Mouse (Mus musculus) cortical plate, adult 2 months (tissue): Measurements from ENCODE around the gene Tsnax. TPM values are rescaled to one million over a fixed set of nuclear protein-coding genes. Genes with fewer than 3 reads are reported as not detected.

Experiments used
- H3K27ac ChIP-seq: fragments of 200-500 bp; 2 replicates; pipeline ENCODE4 v1.5.1; 2012; ENCODE audit warnings: low read length, control low read depth, inconsistent platforms; ENCODE audit not compliant: insufficient read depth
- H3K4me1 ChIP-seq: fragments of 200-500 bp; 2 replicates; pipeline ENCODE4 v1.6.1; 2011; ENCODE audit warnings: low read length; ENCODE audit not compliant: control insufficient read depth, insufficient read depth
- H3K4me3 ChIP-seq: fragments of 200-500 bp; 2 replicates; pipeline ENCODE4 v1.5.1; 2011; ENCODE audit warnings: mild to moderate bottlenecking, low read length, control low read depth; ENCODE audit not compliant: insufficient read depth
- CTCF ChIP-seq: fragments of 200-500 bp; IDR thresholded peaks from 2 replicates; pipeline ENCODE4 v1.5.1; 2011; ENCODE audit warnings: mild to moderate bottlenecking, control low read depth, low read length; ENCODE audit not compliant: insufficient read depth; ENCODE audit errors: extremely low read depth
- POLR2A ChIP-seq: fragments of 200-500 bp; IDR thresholded peaks from 2 replicates; pipeline ENCODE4 v1.6.1; 2011; ENCODE audit warnings: mild to moderate bottlenecking, low read length, control low read depth; ENCODE audit not compliant: insufficient read depth; ENCODE audit errors: extremely low read depth
- polyA plus RNA-seq: library from polyadenylated mRNA; depleted of rRNA; stranded (reverse); fragments of >200 nt; gene quantifications from 2 replicates; pipeline ENCODE4 v1.2.3, GENCODE M21; 2012

The Tsnax gene
- polyA plus RNA-seq, 1 experiment = 220 TPM

DNA sequence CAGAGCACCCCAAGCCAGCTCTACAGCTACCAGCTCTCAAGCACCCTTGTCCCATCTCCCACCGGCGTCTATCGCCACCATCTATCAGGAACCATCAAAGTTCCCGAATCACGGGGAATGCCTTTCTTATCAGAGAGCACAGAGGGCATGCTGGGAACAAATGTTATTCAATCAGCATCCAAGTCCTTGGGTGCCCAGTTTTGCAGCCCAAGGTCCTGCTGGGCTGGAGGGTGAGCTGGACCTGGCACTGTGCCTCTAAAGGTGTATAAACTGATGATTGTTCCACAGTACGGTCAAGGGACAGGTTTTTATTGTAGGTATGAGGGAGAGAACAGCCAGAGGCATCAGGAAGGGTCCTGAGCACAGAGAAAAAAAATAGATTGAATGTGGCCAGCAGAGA, 52.8 kb downstream of the Tsnax start:
- no peak overlapping the region for H3K27ac ChIP-seq
- TF ChIP-seq CTCF (no peak), POLR2A (no peak)
- peaks cover 1% of the 10 kb centered on the region for H3K4me1 ChIP-seq
- no peak overlapping the region for H3K4me3 ChIP-seq

DNA sequence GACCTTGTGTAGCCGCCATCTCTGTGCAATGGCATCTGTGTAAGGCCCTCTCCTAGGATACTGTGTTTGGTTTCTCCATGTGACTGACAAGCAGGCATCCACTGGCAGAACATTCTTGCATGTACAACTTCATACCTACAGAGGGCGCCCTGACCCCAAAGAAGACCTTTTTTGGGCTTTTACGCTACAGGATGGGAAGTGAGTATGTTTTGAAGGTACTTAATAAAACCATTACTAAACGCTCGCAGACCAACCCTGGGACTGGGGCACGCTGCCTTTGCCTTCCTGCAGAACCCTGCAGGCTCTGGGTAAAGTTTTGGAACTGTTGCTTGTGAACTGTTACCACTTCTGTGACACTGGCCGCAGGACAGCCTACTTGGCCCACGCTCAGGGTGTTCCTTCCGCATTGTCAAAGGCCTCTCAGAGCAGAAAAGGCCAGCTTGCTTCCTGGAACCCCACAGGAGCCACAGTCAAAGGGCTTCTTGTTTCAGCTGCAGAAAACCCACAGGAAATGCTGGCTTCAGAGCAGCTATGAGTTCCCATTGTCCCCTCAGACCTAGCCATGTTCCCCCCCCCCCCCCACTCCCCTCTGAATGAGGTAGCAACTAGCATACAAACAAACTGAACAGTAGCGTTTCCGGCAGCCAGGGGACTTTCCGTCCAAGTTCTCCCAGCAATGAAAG, 54.3 kb downstream of the Tsnax start:
- Histone ChIP-seq H3K4me3 (no peak overlapping the region), H3K27ac (peak overlapping the region; percentile 89), H3K4me1 (peaks cover 1% of the 10 kb centered on the region)
- peak; percentile 75 for TF ChIP-seq CTCF
- TF ChIP-seq POLR2A = no peak

DNA sequence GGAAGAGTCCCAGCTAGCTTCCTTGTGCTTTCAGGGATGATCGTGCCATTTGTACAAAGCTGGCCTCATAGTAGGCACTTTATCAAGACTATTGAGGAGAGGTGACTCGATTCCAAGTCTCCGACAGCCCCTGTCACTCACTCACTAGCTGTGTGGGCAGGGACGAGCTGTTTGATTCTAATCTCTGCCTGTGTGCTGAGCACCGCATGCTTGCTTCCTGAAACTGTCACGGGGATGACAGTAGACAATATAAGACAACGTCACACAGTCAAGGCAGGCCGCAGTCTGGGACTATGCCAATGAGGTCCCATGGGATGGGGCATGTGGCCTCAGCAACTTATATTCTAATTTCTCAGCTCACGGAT, 54.8 kb downstream of the Tsnax start:
- Histone ChIP-seq H3K4me3 (no peak overlapping the region), H3K27ac (peak overlapping the region; percentile 89), H3K4me1 (peaks cover 1% of the 10 kb centered on the region)
- no peak for TF ChIP-seq POLR2A
- TF ChIP-seq CTCF = no peak

DNA sequence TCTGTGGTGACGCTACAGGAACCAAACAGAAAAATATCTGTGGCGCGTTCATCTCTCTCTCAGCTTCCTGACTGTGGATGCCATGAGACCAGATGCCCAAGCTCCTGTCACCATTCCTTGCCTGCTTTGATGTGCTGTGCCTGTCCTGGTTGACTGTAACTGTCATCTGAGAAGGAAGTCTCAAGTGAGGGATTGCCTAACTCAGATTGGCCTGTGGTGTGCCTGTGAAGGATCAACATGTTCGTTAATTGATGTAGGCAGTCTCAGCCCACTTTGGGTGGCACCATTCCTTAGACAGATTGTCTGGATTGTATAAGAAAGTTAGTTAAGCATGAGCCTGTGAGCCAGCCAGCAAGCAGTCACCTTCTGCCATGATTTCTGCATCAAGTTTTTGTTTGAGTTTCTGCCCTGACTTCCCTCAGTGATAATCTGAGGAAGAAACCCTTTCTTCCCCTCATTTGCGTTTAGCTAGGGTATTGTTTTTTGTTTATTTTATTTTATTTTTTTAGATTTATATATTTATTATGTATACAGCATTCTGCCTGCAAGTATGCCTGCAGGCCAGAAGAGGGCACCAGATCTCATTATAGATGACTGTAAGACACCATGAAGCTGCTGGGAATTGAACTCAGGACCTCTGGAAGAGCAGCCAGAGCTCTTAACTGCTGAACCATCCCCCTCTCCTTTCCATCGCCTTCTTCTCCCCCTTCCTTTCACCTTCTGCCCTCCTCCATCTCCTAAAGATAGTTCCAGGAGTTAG, 55.5 kb downstream of the Tsnax start:
- TF ChIP-seq POLR2A (no peak), CTCF (no peak)
- H3K4me1 ChIP-seq = peaks cover 1% of the 10 kb centered on the region
- no peak overlapping the region for H3K4me3 ChIP-seq
- peak overlapping the region; percentile 89 for H3K27ac ChIP-seq

DNA sequence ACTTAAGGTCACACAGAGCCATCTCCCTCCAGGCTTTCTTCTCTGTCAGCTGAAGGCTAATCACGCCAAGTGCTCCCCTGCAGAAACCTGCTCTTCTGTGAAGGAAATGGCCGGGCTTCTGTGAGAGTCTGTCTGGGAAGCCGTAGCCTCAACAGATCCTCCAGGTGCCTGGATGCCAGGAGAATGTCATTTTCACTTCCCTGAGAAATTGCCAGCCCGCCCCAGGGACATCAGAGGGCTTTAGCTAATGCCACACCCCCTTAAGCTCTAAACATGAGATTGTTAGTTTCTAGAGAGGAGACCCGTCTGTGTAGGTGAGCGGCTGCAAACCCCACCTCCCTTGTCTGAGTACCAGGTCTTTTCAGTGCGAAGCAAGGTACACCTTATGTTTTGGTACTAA, 56.5 kb downstream of the Tsnax start:
- no peak for TF ChIP-seq CTCF
- H3K27ac ChIP-seq = no peak overlapping the region

DNA sequence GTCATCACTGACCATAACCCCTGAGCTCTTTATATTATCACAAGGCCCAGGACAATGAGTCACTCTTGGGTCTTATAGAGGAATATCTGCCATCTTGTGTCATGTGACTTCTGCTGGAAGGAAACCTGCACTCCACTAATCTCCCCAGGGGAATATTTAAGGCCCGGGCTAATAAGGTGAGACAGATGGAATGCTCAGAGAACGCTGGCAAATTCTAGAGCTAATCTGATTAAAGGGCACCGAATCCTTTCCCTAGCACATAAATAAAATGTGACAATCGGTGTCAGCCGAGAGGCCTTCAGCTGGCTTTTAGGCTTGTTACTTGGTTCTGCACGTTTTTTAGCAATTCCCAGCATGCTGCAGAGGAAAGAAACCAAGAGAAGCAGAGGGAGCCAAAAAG, 56.9 kb downstream of the Tsnax start:
- Histone ChIP-seq H3K4me1 (peaks cover 1% of the 10 kb centered on the region), H3K4me3 (no peak overlapping the region), H3K27ac (no peak overlapping the region)
- TF ChIP-seq POLR2A = no peak
- TF ChIP-seq CTCF = no peak

More for the DNA sequence above, 56.5 kb downstream of the Tsnax start:
- Histone ChIP-seq H3K4me1 (peaks cover 1% of the 10 kb centered on the region), H3K4me3 (no peak overlapping the region)

DNA sequence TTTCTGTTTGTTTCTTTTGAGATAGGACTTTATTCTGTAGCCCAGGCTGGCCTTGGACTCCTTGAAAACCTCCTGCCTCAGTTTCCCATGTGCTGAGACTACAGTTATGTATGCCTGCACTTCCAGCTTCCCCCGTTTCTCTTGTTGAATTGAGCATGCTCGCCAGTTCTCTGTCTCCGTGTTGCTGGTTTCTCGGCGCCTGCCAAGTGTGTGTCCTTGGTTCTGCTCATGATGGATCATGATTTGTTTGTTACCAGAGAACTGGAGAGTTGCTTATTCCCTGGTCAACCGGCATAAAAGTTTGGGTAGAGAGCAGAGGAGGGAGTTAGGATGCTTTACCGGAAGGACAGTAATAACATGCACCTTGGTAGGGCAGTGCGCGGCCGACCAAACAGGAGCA, 61.3 kb downstream of the Tsnax start:
- Histone ChIP-seq H3K27ac (no peak overlapping the region), H3K4me1 (no peaks in the 10 kb centered on the region), H3K4me3 (no peak overlapping the region)
- no peak for TF ChIP-seq CTCF
- no peak for TF ChIP-seq POLR2A

DNA sequence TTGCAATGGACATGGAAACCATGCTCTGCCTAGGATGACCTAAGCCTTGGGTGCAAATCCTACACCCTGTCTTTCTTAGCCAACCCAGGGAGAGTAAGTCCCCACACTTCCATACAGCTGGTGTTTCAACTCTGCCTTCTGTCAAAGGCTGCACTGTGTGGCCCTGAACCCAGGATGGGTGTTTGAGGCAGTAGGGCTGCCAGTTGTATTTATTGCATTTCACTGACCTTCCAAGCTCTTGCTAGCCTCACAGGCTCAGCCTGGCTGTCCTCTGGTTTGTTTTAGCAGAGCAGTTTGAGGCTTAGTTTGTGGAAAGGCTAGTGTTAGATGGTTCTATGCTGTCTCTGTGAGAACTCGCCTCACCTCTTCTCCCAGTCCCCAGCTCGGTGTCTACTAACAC, 61.8 kb downstream of the Tsnax start:
- Histone ChIP-seq H3K4me3 (no peak overlapping the region), H3K4me1 (no peaks in the 10 kb centered on the region), H3K27ac (no peak overlapping the region)
- TF ChIP-seq CTCF (no peak), POLR2A (no peak)

DNA sequence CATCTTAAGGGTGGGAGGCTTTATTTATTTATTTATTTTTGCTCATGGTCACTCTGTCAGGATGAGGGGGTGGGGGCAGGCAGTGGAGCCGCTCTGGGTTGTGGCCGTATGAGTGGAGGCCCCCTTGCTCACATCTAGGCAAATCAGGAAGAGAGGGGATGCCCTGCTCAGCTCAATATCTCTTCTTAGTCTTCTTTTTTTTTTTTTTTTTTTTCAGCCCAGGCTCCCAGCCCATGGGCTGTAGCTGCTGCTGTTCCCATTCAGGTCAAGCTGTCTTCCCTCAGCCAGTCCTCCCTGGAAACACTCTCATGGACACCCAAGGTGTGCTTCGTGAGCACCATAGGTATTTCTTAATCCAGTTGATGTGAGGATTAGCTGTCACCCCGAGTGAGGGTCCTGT, 62.6 kb downstream of the Tsnax start:
- TF ChIP-seq POLR2A (no peak), CTCF (no peak)
- H3K4me3 ChIP-seq = no peak overlapping the region
- no peaks in the 10 kb centered on the region for H3K4me1 ChIP-seq

DNA sequence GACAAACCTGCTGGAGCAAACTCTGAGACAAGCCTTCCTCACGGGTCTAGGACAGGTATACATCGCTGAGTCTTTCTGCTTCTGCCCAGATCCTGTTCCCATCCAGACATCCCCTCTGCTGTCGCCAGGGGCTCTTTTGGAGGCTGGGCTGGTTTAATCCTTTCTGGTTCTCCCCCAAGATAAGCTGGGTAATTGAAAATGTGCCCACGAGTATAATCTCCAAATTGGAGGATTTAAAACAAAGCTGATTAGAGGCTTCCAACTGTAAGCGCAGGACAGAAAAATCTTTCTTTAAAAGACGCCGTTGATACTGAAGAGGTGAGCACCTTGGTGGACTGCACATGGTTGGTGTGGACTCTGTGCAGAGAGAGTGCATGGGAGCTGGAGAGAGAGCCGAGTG, 64.5 kb downstream of the Tsnax start:
- TF ChIP-seq CTCF (no peak), POLR2A (no peak)

More for the DNA sequence above, 62.6 kb downstream of the Tsnax start:
- H3K27ac ChIP-seq = no peak overlapping the region

DNA sequence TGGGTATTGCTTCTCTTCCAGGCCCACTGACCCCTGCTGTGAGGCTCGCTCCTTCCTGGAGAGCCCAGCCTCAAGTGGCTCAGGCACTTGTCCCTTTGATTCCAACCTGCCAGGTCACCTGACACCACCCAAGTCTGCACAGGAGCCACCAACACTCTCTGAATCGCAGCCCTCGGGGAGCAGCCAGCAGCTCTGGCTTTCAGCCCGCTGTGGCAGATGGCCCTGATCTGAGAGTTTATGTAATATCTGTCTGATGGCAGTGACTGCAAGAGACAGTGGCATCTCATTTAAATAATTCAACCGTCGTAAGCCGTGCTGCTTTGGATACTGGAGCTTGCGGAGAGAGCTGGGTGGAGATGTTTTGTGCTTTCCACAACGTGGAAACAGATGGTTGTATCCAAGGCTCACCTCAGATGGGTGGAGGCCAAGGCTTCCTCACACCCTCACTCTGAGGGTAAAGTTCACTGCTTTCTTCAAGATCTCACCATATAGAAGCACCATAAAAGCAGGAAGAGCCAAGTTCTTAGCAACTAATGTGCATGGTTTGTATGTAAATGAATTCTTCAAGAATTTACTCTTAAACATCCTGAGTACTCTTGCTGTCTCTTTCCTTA, 66.1 kb downstream of the Tsnax start:
- H3K27ac ChIP-seq = no peak overlapping the region
- no peak for TF ChIP-seq POLR2A
- TF ChIP-seq CTCF = no peak
- no peak overlapping the region for H3K4me3 ChIP-seq
- H3K4me1 ChIP-seq = no peaks in the 10 kb centered on the region

More for the DNA sequence above, 64.5 kb downstream of the Tsnax start:
- H3K4me3 ChIP-seq = no peak overlapping the region
- no peaks in the 10 kb centered on the region for H3K4me1 ChIP-seq
- H3K27ac ChIP-seq = no peak overlapping the region
